Mouse (Mus musculus): ENCODE data around the gene 1190002N15Rik. TPM values are rescaled to one million over a fixed set of nuclear protein-coding genes. Genes with fewer than 3 reads are reported as not detected.

1190002N15Rik gene
- polyA plus RNA-seq (2014; fragmentation: Illumina TruSeq; extraction: RNeasy Lipid Tissue Mini Kit (QIAGEN cat#74804); ENCODE audit: low read depth, low replicate concordance), result 58.5 TPM

GRCm38 (mm10) chr9:94537970-94538822, at the start of gene 1190002N15Rik:
TSS of gene 1190002N15Rik (minus strand) at chr9:94538081.

Other genes starting within 250 kb of the 1190002N15Rik start
- gene Slc9a9, start 131.8 kb upstream of the 1190002N15Rik start, polyA plus RNA-seq (2014; fragmentation: Illumina TruSeq; extraction: RNeasy Lipid Tissue Mini Kit (QIAGEN cat#74804); ENCODE audit: low read depth, low replicate concordance), result 2.4 TPM

Data from liver, adult 10 weeks (tissue).